Mouse (Mus musculus) erythroblast, adult 5-6 weeks (primary cell): ENCODE results near the gene Hist4h4. TPM values are rescaled to one million over a fixed set of nuclear protein-coding genes. Genes with fewer than 3 reads are reported as not detected.

Experiments
- ATAC-seq: replicated peaks from 2 replicates; pipeline ENCODE4 v1.8.0; 2016; ENCODE audit warnings: moderate number of reproducible peaks, mild to moderate bottlenecking, moderate TSS enrichment, inconsistent platforms; ENCODE audit not compliant: poor library complexity, low FRiP score, severe bottlenecking
- total RNA-seq, 2 experiments: library from RNA; stranded (forward) in 1 of 2; stranded (reverse) in 1 of 2; fragments of 150-400 nt in 1 of 2; fragments of 200-764, 138-1000 nt in 1 of 2; gene quantifications; 2 replicates each; pipeline versions ENCODE4 v1.2.3 to v1.2.4; 2015 to 2017; ENCODE audit warnings: low replicate concordance in 2 of 2

Hist4h4 gene
- total RNA-seq, 2 experiments from 2014 or later, result 17.7 to 32.5 TPM

DNA sequence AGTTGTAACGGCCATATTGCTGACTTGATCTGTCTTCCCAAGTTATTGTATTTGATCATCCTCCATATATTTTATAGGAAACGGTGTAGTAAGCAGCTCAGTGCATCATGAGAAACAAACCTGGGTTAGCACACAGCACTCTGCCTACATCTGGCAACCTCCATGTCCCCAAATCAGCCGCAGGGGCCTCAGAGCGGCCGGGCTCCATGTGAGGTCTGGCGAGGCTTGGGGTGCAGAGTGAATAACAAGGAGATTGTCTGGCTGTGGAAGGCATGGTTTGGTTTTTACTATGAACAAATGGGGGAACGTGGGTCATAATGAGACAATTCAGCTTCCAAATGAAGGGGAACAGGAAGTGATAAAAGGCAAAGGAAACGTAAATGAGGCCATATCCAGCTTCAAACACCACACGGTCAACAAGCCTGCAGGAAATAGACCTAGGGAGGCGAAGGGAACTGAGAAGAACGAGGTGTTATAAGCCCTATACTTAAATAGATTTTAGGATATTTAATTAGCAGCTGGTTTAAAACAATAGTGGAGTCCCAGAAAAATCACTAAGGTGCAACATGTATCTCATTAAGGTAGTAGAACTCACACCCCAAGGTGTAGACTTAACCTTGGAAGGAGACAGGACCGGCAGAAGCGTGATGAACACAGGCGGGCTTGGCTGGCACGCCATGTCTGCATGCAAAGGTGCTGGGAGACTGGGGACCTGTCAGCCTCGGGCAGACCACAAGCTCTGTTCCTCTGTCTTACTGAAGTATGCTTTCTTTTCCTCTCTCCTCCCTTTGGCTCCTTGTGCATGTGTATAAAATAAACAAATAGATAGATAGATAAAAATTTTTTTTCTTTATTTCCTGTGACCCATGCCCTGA, 11.1 kb downstream of the Hist4h4 start:
- ATAC-seq, result no peak

DNA sequence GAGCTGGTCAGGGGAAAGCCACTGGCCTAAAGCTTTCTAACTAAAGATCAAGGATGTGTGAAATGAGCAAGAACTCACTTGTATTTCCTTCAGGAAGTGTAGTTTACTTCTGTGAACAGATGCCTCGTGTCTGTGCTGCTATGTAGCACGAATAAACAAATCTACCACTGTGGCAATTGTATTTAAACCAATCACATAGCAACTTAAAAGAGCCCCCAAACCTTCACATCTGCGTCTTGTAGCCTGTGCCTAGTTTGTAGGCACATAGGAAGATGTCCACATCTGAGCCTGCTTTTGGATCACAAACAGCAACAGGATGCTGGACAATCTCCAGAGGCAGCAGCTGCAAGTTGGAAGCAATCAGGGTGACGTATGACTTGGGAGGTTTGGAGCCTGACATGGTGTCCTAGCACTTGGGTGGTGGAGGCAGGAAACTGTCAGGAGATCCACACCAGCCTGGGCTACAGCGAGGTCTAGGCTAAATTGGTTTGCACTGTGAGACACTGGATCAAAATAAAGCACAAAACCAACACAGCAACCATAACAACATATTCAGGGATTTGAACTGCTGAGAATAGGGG, 14.7 kb downstream of the Hist4h4 start:
- ATAC-seq, result no peak

DNA sequence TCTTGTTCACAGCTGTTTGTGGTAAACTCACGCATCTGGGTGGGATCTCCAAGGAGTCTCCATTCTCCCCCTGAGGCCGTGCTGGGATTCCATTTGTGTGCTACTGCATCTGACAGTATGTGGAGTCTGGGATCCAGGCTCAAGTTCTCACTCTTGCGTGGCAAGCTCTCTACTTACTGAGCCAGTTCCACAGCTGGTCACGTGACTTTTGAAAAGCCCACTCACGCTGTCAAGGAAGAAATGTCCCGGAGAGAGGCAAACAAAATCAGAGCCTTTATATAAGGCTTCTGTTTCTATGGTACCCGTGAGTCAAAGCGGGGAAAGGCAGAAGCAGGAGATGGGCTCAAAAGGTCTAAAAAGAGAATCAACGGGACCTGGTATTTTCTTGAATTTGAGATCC, 21.5 kb downstream of the Hist4h4 start:
- ATAC-seq, result no peak

DNA sequence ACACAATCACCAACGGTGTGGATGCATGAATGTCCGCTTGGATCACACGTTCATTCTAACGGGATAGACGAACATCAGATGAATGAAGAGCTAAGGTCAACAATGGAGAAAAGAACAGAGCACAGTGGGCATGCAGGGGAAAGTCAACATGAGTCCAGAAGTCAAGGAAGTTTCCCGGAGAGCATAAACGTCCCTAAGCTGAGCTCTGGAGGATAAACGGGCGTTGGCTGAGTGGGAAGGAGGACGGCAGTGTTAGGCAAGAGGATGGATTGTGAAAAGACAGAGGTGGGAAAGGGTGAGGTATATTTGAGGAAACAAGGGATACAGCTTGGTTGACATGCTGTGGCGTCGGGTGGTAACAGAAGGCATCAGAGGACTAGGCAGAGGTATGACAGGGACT, 22.1 kb downstream of the Hist4h4 start:
- no peak for ATAC-seq

DNA sequence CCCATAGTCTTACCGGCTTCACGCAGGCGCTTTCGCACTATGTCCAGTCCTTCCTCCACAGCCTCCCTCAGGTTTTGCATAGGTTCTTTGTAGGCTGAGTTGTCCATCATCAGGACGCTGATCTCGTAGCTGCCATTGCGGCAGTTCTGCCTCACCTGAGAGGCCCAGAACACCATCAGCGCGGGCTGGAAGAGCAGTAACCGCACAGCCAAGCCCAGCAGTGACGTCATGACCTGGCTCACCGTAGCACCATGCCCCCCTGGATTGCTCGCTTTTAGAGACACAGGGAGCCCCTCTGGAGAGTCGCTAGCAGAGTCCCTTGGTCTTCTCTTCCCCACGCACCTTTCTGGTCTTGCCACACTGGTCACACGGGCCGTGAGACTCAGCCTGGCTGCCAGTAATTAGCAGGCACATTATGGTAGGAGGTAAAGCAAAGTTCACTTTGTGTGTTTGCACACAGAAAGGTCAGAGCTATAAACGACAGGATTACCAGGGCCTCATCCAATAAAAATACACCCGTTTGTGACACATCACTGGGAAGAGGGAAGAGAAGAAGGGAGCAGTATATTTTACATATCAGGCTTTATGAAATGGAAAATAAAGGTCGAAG, 22.7 kb downstream of the Hist4h4 start, which contains the start of gene Gucy2c:
Gene Gucy2c, minus strand, starts transcription at position 389 of the 610 bp plus-strand sequence.
- ATAC-seq, result no peak

DNA sequence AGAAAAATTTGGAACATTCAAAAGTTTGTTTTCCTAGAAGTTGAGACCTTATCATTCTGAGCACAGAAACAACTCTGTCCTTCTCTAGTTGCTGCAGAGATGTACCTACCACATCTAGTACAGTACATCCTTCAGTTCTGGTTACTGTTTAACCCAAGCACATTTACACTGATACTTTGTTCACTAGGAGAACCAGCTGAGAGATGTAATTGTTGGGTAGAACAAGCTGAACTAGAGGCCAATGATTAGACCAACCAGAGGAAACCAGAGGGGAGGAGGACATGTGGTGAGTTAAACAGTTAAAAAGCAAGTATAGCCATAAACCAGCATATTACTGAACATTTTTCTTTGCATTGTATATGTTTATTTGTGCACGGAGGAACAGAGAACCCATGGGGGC, 27.8 kb downstream of the Hist4h4 start:
- ATAC-seq, result no peak

DNA sequence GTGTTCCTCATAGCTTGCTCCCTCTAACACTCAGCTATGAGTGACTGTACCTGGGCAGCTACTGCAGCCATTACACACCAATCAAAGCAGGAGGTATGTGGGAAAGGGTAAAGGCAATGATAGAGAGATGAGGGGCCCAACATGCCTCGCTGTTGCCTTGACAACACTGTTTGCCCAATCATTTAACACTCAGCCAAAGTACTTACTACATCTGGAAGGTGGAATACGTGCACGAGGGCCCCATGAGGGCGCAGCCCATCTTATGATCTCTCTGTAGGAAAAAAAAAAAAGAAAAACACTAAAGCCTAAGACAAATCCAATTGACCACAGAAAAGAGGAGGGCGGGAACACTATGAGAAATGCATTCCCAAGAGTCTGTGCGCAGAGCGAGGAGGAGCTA, 34.4 kb downstream of the Hist4h4 start:
- ATAC-seq, result no peak

DNA sequence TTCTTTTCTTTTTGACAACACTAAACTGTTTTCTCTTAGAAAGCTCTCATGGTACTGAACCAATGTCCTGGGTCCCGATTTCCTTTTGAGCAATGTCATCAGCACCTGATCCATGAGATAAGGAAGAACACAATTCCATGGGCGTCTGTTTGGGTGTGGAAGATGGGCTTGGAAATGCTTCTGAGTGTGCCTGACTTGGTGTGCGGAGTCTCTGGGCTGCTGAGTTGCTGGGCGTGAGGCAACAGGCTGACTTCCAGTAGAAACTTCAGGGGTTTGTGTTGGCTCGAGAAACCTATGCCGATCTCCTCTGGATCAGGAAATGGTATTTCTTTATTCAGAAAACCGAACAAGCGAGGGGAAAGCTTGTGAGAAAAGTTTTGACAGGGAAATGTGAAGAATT, 35.1 kb downstream of the Hist4h4 start:
- ATAC-seq, result no peak

DNA sequence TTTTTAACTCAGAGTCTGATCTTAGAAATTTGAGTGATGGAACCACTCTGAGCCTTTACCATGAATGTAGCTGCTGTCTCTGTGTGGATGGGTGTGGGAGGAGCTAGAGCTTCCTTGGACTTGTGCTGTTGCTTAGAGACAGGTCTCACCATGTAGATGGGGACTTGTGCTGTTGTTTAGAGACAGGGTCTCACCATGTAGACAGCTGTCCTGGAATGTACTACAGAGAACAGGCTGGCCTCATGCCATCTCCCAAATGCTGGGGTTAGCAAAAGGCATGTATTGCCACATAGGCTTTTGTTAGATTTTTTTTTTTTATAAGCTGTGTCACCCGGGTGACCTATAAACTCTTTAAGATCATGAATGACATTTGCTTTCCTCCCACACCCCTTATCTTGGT, 40.3 kb downstream of the Hist4h4 start:
- no peak for ATAC-seq

Other genes starting within 250 kb of the Hist4h4 start
- gene Plbd1, start 142.5 kb downstream of the Hist4h4 start, total RNA-seq (2015; ENCODE audit: low replicate concordance), result 44.2 and 65.4 TPM in 2 replicates
- 49.7 and 54.4 TPM in 2 replicates for gene Plbd1, start 142.5 kb downstream of the Hist4h4 start, total RNA-seq (2017; ENCODE audit: low replicate concordance)
- gene Gucy2c, start 22.6 kb downstream of the Hist4h4 start, total RNA-seq (2015; ENCODE audit: low replicate concordance), result not detected in 2 replicates
- gene Gucy2c, start 22.6 kb downstream of the Hist4h4 start, total RNA-seq (2017; ENCODE audit: low replicate concordance), result not detected in 2 replicates
- gene H2afj, start 3.8 kb upstream of the Hist4h4 start, total RNA-seq (2015; ENCODE audit: low replicate concordance), result 20.9 and 21.9 TPM in 2 replicates
- 26.2 and 40.1 TPM in 2 replicates for gene H2afj, start 3.8 kb upstream of the Hist4h4 start, total RNA-seq (2017; ENCODE audit: low replicate concordance)
- gene BC049715, start 23.2 kb upstream of the Hist4h4 start, total RNA-seq (2015; ENCODE audit: low replicate concordance), result 0.38 TPM in 1 of 2 replicates, not detected in the other
- 0.34 and 5.3 TPM in 2 replicates for gene BC049715, start 23.2 kb upstream of the Hist4h4 start, total RNA-seq (2017; ENCODE audit: low replicate concordance)
- 34.2 and 38.2 TPM in 2 replicates for gene Wbp11, start 23.8 kb upstream of the Hist4h4 start, total RNA-seq (2015; ENCODE audit: low replicate concordance)
- 25.8 and 55.0 TPM in 2 replicates for gene Wbp11, start 23.8 kb upstream of the Hist4h4 start, total RNA-seq (2017; ENCODE audit: low replicate concordance)
- gene Smco3, start 31.0 kb upstream of the Hist4h4 start, total RNA-seq (2015; ENCODE audit: low replicate concordance), result 1.9 TPM in 1 of 2 replicates, not detected in the other
- 2.1 TPM in 1 of 2 replicates, not detected in the other for gene Smco3, start 31.0 kb upstream of the Hist4h4 start, total RNA-seq (2017; ENCODE audit: low replicate concordance)
- gene Art4, start 53.3 kb upstream of the Hist4h4 start, total RNA-seq (2015; ENCODE audit: low replicate concordance), result 197 and 198 TPM in 2 replicates
- 348 and 388 TPM in 2 replicates for gene Art4, start 53.3 kb upstream of the Hist4h4 start, total RNA-seq (2017; ENCODE audit: low replicate concordance)
- 1.9 TPM in 1 of 2 replicates, not detected in the other for gene Mgp, start 71.4 kb upstream of the Hist4h4 start, total RNA-seq (2015; ENCODE audit: low replicate concordance)
- 1.9 TPM in 1 of 2 replicates, not detected in the other for gene Mgp, start 71.4 kb upstream of the Hist4h4 start, total RNA-seq (2017; ENCODE audit: low replicate concordance)
- not detected in 2 replicates for gene Erp27, start 117.8 kb upstream of the Hist4h4 start, total RNA-seq (2015; ENCODE audit: low replicate concordance)
- gene Erp27, start 117.8 kb upstream of the Hist4h4 start, total RNA-seq (2017; ENCODE audit: low replicate concordance), result 0.34 TPM in 1 of 2 replicates, not detected in the other
- gene Pde6h, start 119.4 kb upstream of the Hist4h4 start, total RNA-seq (2015; ENCODE audit: low replicate concordance), result not detected in 2 replicates
- not detected in 2 replicates for gene Pde6h, start 119.4 kb upstream of the Hist4h4 start, total RNA-seq (2017; ENCODE audit: low replicate concordance)
- 1,174 and 1,226 TPM in 2 replicates for gene Arhgdib, start 137.5 kb upstream of the Hist4h4 start, total RNA-seq (2015; ENCODE audit: low replicate concordance)
- gene Arhgdib, start 137.5 kb upstream of the Hist4h4 start, total RNA-seq (2017; ENCODE audit: low replicate concordance), result 299 and 335 TPM in 2 replicates